Mouse (Mus musculus) ovary, adult 18-20 months (tissue): ENCODE measurements at regions not wholly inside any gene's neighbourhood (a gene's known extent, or its start where the extent isn't known, plus 50 kb on each side); places are given as distances from the start of the nearest gene placed in this dataset.

Source experiments
- DNase-seq: peaks from one replicate; pipeline ENCODE4 v3.0.0; 2022; ENCODE audit warnings: low spot score, mixed read lengths

GRCm38 (mm10) chr4:89500232-89500631 is 179.0 kb upstream of the Dmrta1 start:
- no peak for DNase-seq

- no peak for DNase-seq
Measured at GRCm38 (mm10) chr4:89490947-89491346, 180.1 kb upstream of the Cdkn2b start.

GRCm38 (mm10) chr4:89487416-89488165 is 176.8 kb upstream of the Cdkn2b start:
- no peak for DNase-seq

GRCm38 (mm10) chr4:89486963-89487362 is 176.1 kb upstream of the Cdkn2b start:
- DNase-seq = no peak

- DNase-seq = peak; percentile 57
Measured at GRCm38 (mm10) chr4:89485981-89486531, 175.2 kb upstream of the Cdkn2b start.

GRCm38 (mm10) chr4:89478646-89479237 is 167.9 kb upstream of the Cdkn2b start:
- DNase-seq = no peak

- peak; percentile 45 for DNase-seq
Measured at GRCm38 (mm10) chr4:89475848-89476247, 165.0 kb upstream of the Cdkn2b start.

- DNase-seq = no peak
Measured at GRCm38 (mm10) chr4:89474836-89475541, 164.2 kb upstream of the Cdkn2b start.

- DNase-seq = no peak
Measured at GRCm38 (mm10) chr4:89471426-89471825, 160.6 kb upstream of the Cdkn2b start.

- no peak for DNase-seq
Measured at GRCm38 (mm10) chr4:89470756-89471155, 159.9 kb upstream of the Cdkn2b start.

- DNase-seq = peak; percentile 23
Measured at GRCm38 (mm10) chr4:89469883-89470282, 159.0 kb upstream of the Cdkn2b start.

- DNase-seq = no peak
Measured at GRCm38 (mm10) chr4:89469406-89469805, 158.6 kb upstream of the Cdkn2b start.

GRCm38 (mm10) chr4:89466766-89467165 is 155.9 kb upstream of the Cdkn2b start:
- DNase-seq = no peak

- DNase-seq = no peak
Measured at GRCm38 (mm10) chr4:89463121-89463520, 152.3 kb upstream of the Cdkn2b start.

GRCm38 (mm10) chr4:89460170-89460762 is 149.4 kb upstream of the Cdkn2b start:
- no peak for DNase-seq

GRCm38 (mm10) chr4:89459346-89459666 is 148.5 kb upstream of the Cdkn2b start:
- DNase-seq = no peak

- no peak for DNase-seq
Measured at GRCm38 (mm10) chr4:89458628-89459345, 147.9 kb upstream of the Cdkn2b start.

GRCm38 (mm10) chr4:89457861-89458260 is 147.0 kb upstream of the Cdkn2b start:
- DNase-seq = no peak

GRCm38 (mm10) chr4:89454926-89455325 is 144.1 kb upstream of the Cdkn2b start:
- no peak for DNase-seq

- no peak for DNase-seq
Measured at GRCm38 (mm10) chr4:89453051-89453450, 142.2 kb upstream of the Cdkn2b start.

- no peak for DNase-seq
Measured at GRCm38 (mm10) chr4:89451741-89452140, 140.9 kb upstream of the Cdkn2b start.
